Mouse (Mus musculus) urinary bladder, postnatal 14 days (tissue): ENCODE measurements at regions not wholly inside any gene's neighbourhood (a gene's known extent, or its start where the extent isn't known, plus 50 kb on each side); places are given as distances from the start of the nearest gene placed in this dataset.
"Not testable (repeated sequence)": the region's sequence is repeated elsewhere in the genome, so short reads cannot be mapped to it uniquely, and the experiment has no call there.

Experiments
- DNase-seq: peaks from one replicate; pipeline ENCODE4 v3.0.0; 2021; ENCODE audit warnings: low spot score

- not testable (repeated sequence) for DNase-seq
Observed at GRCm38 (mm10) chr10:85731163-85731562, 98.1 kb upstream of the Pwp1 start.

- DNase-seq = peak; percentile 7
Observed at GRCm38 (mm10) chr10:85731796-85732388, 97.4 kb upstream of the Pwp1 start.

GRCm38 (mm10) chr10:85737796-85738195, 91.5 kb upstream of the Pwp1 start:
- no peak for DNase-seq

GRCm38 (mm10) chr10:85739008-85739407, 90.3 kb upstream of the Pwp1 start:
- DNase-seq = no peak

- DNase-seq = not testable (repeated sequence)
Observed at GRCm38 (mm10) chr10:85739565-85739964, 89.7 kb upstream of the Pwp1 start.

- DNase-seq = no peak
Observed at GRCm38 (mm10) chr10:85741972-85742371, 87.3 kb upstream of the Pwp1 start.

- not testable (repeated sequence) for DNase-seq
Observed at GRCm38 (mm10) chr10:85745390-85745789, 83.9 kb upstream of the Pwp1 start.

GRCm38 (mm10) chr10:85745818-85746217, 83.5 kb upstream of the Pwp1 start:
- not testable (repeated sequence) for DNase-seq

- DNase-seq = not testable (repeated sequence)
Observed at GRCm38 (mm10) chr10:85749549-85749948, 79.7 kb upstream of the Pwp1 start.

GRCm38 (mm10) chr10:85775035-85775434, 54.3 kb upstream of the Pwp1 start:
- DNase-seq = no peak
